Mouse (Mus musculus): Measurements from ENCODE around the gene Mapk11. TPM values are rescaled to one million over a fixed set of nuclear protein-coding genes. Genes with fewer than 3 reads are reported as not detected.

Gene Mapk11
- polyA plus RNA-seq, 2 experiments from 2014 or later = 21.7 to 39.5 TPM

DNA sequence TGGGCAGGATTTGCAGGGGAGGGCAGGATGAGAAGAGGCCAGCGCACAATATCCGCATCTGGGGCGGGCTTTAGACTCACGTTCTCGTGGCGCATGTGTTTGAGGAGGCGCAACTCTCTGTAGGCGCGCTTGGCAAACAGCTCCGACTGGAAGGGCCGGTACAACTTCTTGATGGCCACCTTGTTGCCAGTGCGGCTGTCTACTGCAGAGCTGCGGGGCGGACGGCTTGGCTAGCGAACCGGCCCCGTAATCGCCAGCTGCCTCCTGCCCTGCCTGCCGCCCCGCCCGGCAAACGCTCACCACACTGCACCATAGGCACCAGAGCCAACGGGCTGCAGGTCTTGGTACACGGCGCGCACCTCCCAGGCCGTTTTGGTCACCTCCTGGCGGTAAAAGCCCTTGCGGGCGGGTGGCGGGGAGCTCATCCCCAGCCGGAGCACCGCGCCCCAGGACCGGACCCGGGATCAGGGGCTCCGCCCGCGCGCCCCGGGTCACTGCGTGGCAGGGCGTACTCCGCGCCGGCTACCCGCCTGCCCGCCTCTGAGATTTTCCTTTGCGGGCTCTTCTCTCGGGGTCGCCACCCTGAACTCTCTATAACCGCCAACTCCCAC is 9.3 kb downstream of the Mapk11 start:
- peak; percentile 66 for ATAC-seq

- no peak for ATAC-seq
Observed at GRCm38 (mm10) chr15:89138531-89138930, 10.9 kb downstream of the Mapk11 start.

GRCm38 (mm10) chr15:89138046-89138405 is 11.4 kb downstream of the Mapk11 start:
- ATAC-seq = no peak

GRCm38 (mm10) chr15:89137378-89138045 is 11.9 kb downstream of the Mapk11 start:
- no peak for ATAC-seq

DNA sequence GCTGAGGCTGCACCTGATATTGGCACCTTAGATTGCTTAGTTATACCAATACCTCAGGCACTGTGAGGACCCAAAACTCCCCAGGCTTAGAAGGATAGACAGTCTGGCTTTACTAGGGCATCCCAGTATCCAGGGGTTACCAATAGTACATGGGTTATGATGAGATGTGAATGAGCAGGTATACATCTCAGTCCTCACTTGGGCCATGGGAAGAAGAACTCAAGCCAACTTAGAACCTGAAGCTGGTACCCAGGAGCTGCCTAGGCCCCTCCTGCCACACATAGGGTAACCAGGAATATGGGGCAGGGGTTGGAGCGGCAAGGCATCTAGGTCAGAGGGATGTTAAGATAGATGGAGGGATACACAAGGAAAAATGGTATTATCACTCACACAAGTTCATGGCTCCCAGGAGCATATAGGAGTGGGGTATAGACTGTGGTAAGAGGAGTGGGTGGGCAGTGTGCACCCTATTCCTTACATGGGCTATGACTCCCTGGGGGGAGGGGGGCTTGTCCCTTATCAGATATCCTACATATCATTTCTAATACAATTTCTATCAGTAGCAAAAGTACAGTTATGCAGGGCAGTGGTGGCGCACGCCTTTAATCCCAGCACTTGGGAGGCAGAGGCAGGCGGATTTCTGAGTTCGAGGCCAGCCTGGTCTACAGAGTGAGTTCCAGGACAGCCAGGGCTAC is 12.8 kb downstream of the Mapk11 start:
- no peak for ATAC-seq

GRCm38 (mm10) chr15:89131316-89131715 is 18.1 kb downstream of the Mapk11 start:
- peak; percentile 74 for ATAC-seq

GRCm38 (mm10) chr15:89130245-89130644 is 19.2 kb downstream of the Mapk11 start:
- no peak for ATAC-seq

DNA sequence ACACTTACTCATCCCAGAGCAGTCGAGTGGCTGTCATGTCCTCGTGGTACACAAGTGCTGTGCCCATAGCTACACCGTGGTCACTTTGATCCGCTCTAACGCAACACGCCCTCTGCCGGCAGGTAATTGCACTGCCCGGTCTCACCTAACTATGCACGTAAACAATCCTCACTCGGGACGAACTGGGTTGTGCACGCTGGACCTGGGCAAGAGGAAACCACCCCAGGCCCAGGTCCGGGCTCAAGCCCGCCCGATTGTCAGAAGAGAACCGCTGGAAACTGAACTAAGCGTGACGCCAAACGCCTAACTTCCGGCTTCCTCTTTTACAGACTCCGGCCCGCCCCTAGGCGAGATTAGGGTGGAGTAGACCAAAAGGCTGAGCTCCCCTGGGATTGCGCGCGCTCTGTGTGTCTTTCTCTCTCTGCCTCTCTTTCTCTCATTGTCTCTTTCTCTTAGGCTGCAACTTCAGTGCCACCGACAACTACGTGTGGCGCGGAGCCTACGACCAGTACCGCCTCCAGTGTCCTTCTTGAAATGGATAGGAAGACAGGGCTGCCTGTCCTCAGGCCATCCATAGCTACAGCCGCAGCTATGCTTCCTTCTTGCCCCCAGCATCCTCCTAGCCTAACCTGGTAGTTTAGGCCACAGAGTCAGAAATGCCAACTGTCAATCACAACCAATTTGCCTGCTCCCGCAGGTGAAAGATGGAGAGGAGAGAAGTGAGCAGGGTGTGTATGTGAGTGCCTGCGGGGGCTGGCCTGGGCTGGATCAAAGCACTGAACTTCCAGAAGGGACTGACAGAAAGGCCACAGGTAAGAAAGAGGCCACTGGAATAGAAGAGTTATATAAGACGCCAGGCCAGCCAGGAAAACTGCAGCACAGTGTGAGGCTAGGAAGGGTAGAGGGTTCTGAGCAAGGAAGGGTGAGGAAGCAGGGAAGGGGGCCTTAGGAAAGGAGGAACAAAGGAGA is 20.8 kb downstream of the Mapk11 start, which contains the start of gene Hdac10:
TSS of gene Hdac10 (minus strand) at position 319 of the 969 bp plus-strand sequence.
- ATAC-seq = peak; percentile 83

- ATAC-seq = no peak
Observed at GRCm38 (mm10) chr15:89127364-89127940, 22.0 kb downstream of the Mapk11 start.

- ATAC-seq = no peak
Observed at GRCm38 (mm10) chr15:89126622-89127021, 22.8 kb downstream of the Mapk11 start.

DNA sequence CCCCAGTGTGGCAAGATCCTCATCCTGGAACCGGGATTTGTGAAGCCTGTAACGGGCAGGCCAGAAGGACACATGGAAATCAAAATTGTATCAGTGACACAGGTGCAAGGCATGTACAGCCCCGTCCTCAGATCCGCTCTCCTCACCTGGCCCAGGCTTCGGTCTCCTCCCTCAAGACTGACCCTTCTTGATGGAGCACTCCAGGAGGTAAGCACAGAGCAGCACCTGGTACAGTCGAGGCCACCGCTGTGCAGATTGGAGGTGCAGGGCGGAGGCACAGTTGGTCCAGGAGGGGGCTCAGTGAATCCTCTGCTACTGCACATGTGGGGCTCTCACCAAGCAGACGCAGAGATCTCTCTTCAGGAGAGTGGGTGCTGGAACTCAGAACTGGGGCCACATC is 24.1 kb downstream of the Mapk11 start:
- no peak for ATAC-seq

DNA sequence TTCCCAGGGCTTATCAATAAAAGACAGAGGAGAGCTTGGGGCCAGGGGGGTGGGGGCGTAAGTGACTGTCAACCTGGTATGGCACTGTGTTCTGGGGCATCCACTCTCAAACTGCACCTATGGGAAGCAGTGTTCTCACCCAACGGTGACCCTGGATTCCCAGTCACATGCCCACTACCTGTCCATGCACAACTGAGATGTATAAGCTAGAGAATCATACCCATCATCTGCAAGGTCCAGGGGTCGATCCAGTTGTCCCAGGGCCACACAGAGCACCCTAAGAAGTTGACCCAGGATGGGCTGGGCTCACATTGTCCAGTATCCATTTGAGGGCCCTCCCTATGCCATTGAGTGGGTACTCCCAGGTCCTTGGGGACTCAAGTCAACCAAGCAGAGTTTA is 25.1 kb downstream of the Mapk11 start:
- ATAC-seq = no peak

- no peak for ATAC-seq
Observed at GRCm38 (mm10) chr15:89123595-89123994, 25.8 kb downstream of the Mapk11 start.

DNA sequence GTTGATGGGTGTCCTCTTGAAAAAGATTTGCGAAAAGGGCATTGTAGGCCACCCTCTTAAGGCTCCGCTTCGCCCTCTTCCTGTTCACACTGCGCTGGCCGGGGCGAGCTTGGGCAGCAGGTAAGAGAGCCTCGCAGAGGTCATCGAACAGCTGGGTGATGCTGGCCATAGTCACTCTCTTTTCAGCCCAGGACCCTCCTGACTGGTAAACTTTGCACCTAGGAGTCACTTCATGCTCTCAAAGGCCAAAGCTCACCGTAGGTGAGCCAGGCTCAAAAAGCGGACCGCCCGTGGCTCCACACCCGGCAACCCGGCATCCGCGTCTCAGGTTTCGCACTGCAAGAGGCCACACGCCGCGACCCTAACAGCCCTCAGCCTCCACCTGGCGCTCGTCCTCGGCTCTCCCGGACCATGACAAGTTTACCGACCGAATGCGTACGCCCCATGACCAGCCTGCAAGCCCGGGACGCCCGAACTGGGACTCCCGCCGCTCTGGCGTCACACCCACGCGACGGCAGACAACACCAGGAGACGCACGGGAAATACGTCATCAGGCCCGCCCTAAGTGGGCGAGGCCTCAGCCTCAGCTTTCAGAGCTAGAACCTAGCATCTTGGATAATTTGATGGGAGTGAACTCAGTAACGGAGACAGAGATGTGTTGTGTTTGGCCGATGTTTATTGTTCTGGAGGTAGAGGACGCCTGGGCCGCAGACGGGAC is 26.6 kb downstream of the Mapk11 start, which contains the start of gene Tubgcp6:
TSS of gene Tubgcp6 (minus strand) at position 464 of the 718 bp plus-strand sequence.
- peak; percentile 91 for ATAC-seq

- peak; percentile 48 for ATAC-seq
Observed at GRCm38 (mm10) chr15:89118007-89118406, 31.4 kb downstream of the Mapk11 start.

GRCm38 (mm10) chr15:89110147-89110546 is 39.3 kb downstream of the Mapk11 start:
- ATAC-seq = no peak

DNA sequence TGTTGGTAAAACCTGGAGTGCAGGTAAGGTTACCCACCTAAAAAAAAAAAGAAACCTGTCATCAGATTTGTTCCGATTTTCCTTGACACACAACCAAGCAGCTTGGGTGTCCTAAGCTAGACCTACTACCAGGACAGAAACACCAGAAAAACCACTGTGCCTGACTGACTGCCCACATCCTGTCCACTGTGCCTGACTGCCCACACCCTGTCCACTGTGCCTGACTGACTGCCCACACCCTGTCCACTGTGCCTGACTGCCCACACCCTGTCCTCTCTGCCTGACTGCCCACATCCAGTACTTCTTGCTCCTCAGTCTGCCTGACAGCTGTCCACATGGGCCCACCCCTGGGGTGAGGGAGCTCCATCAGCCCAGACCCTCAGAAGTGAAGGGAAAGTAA is 42.5 kb downstream of the Mapk11 start:
- ATAC-seq = no peak

- ATAC-seq = no peak
Observed at GRCm38 (mm10) chr15:89106073-89106472, 43.4 kb downstream of the Mapk11 start.

GRCm38 (mm10) chr15:89104425-89104824 is 45.0 kb downstream of the Mapk11 start:
- ATAC-seq = no peak

DNA sequence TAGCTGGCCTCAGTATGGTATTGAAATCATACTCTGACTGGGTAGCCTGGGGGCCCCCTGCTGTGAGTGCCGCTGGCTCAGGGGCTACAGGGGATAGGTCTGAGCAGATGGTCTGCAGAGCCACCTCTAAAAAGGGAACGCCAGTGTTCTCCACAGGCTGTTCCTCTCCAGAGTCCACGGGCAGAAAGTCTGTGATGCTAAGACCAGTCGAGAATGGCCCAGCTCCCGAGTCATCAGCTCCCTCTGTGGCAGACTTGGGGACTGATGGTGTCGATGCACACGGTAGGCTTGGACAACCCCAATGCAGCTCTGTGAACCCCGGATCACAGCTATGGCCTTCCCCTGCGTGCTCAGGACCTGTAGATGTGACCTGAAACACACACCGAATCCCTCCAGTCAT is 45.5 kb downstream of the Mapk11 start:
- no peak for ATAC-seq

DNA sequence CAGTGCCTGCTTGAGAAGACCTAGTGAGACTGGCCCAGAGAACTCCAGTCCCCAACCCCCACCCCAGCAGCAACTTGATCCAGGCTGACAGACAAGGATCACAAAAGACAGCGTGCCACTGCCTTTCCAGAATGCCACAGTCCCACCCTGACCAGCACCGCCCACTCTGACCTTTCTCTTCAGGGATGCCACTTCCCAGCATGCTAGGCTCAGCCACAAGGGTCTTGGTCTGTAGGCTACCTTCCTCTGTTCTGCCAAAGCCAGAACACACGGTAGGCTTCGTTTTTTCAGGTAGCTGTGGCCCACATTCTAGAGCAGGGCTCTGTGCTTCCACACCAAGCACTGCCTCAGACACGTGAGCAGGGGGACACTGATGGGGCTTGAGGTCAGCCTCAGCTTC is 46.8 kb downstream of the Mapk11 start:
- no peak for ATAC-seq

- no peak for ATAC-seq
Observed at GRCm38 (mm10) chr15:89100823-89101222, 48.6 kb downstream of the Mapk11 start.
